Mouse (Mus musculus) cerebellum, adult 9-10 months (tissue): ENCODE data around the gene Ank3.
A peak's percentile ranks its signal among the peaks of the same experiment; 100 is the strongest.
"Not testable (repeated sequence)": the region's sequence is repeated elsewhere in the genome, so short reads cannot be mapped to it uniquely, and the experiment has no call there.

ENCODE experiments used
- DNase-seq: peaks from one replicate; pipeline ENCODE4 v3.0.0; 2022

The Ank3 gene

GRCm38 (mm10) chr10:69862829-69863228 is 464.3 kb downstream of the Ank3 start:
- DNase-seq, result no peak

DNA sequence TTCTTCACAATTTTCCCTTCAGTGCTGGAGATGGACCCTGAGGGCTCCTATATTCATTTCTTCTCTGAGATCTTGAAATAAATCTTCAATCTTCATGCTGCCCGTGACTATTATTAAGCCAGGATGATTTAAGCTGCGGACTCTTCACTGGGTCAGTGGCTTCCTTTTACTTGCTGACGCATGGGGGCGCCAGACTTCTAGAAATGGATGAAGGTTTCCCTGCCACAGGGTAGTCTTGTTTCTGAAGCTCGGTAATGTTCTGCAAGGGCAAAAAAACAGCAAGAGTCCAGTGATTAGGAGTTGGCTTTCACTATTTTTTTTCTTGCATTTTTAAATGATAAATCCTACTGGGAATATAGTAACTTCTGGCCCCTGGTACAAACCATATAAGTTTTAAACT is 471.8 kb downstream of the Ank3 start:
- peak; percentile 83 for DNase-seq

GRCm38 (mm10) chr10:69870947-69871346 is 472.4 kb downstream of the Ank3 start:
- DNase-seq, result peak; percentile 67

GRCm38 (mm10) chr10:69872182-69872741 is 473.7 kb downstream of the Ank3 start:
- no peak for DNase-seq

DNA sequence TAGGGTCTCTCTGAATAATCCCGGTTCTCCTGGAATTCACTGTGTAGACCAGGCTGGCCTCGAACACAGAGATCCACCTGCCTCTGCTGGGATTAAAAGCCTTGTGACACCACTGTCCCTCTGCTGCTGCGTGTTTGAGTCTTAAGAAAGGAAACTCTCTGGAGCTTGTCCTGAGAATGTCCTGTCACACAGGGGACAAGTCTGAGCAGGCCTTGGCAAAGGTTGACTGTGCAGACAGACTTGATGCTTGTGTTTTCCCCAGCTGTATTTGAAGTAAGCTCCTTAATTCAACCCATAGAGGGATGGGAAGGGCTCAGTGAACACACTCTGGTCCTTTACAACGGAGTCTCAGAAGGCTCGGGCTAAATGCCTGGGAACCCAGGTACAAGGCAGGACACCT is 474.3 kb downstream of the Ank3 start:
- no peak for DNase-seq

GRCm38 (mm10) chr10:69874806-69875205 is 476.2 kb downstream of the Ank3 start:
- DNase-seq, result no peak

DNA sequence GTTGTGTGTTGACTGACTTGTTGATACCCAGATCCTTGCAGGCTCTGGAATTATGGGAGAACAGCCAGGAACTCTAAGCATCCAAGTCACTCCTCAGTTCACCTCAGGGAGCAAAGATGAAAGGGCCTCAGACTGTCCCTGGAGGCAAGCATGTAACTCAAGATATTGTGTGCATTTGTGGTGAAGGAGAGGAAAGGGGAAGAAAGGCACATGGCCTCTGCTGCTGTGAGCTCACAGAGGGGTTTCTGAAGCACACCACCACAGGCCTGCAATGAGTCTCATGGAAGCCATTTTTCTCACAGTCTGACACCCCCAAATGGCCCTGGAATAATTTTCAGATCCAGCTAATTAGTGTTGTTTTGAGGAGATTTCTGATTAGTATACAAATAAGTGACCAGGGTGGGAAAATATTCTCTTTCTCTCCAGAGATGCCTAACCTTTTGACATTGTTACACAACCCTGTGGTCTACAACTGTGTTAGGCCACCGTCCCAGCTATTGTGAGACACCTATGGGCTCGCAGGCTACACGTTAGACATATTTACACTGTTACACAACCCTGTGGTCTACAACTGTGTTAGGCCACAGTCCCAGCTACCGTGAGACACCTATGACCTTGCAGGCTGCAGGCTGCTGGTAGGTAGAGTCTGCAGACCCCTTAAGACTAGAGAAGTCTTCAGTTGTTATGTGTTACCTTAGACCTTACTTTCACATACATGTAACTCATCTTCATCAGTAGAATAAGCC is 485.5 kb downstream of the Ank3 start:
- no peak for DNase-seq

DNA sequence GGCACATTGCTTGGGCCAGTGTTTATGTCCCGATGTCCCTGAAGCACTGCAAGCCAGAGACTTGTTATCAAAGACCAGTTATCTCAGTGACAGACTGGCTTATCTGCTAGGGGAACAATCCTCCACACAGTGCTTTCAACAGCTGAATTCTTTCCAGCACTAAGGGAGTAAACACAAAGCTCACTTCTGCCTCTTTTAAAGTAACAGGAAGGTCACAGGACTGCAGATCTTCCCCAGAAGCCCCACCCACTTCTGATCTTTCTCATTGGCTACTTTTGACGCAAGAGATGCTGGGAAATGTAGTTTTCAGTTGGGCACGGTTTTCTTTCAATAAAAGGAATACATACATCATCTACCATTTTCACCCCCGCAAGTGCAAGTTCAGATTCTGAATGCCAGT is 489.8 kb downstream of the Ank3 start:
- peak; percentile 35 for DNase-seq

GRCm38 (mm10) chr10:69889779-69890178 is 491.2 kb downstream of the Ank3 start:
- peak; percentile 59 for DNase-seq

GRCm38 (mm10) chr10:69890389-69890985 is 491.9 kb downstream of the Ank3 start:
- no peak for DNase-seq

DNA sequence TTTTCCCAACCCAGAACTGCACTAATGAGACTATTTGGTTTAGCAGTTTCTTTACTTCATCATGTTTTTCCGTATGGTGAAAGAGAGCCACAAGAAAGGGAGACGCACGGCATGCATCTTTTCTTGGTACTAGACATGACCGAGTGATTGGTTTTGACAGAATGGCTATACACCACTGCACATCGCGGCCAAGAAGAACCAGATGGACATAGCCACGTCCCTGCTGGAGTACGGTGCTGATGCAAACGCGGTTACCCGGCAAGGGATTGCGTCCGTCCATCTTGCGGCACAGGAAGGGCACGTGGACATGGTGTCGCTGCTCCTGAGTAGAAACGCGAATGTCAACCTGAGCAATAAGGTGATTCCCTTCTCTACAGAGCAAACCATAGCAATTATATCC is 493.6 kb downstream of the Ank3 start:
- DNase-seq, result no peak

GRCm38 (mm10) chr10:69895606-69896005 is 497.0 kb downstream of the Ank3 start:
- DNase-seq, result no peak

DNA sequence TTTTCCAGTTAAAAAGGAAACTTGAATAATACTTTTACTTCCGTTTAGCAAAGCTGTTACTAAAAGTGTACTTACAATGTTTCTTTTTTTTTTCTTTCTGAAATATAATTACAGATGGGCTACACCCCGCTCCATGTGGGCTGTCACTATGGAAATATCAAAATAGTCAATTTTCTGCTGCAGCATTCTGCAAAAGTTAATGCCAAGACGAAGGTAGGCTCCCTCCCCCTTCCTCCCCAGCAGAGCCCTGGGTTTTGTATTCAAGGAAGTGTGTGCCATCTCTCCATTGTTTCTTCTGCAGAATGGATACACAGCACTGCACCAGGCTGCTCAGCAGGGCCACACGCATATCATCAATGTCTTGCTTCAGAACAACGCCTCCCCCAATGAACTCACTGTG is 499.4 kb downstream of the Ank3 start:
- no peak for DNase-seq

GRCm38 (mm10) chr10:69898821-69899220 is 500.2 kb downstream of the Ank3 start:
- no peak for DNase-seq

GRCm38 (mm10) chr10:69899788-69900187 is 501.2 kb downstream of the Ank3 start:
- DNase-seq, result no peak

DNA sequence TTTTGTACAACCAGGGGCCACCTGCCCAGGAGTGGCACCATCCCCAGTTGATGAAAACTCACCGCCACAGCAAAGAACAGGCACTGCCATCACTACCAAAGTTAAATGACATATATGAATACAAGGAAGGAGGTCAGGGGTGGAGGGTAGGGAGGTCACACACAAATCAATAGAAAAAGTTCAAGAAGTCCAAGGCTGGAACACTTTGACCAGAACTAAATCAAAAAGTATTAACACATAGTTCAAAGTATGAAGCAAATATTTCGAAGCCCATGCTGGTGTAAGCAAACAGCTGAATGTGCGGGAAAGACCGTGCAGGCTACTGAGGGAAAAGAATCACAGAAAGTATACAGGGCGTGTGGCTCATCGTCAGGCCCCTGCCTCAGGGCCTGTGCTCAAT is 503.5 kb downstream of the Ank3 start:
- no peak for DNase-seq

DNA sequence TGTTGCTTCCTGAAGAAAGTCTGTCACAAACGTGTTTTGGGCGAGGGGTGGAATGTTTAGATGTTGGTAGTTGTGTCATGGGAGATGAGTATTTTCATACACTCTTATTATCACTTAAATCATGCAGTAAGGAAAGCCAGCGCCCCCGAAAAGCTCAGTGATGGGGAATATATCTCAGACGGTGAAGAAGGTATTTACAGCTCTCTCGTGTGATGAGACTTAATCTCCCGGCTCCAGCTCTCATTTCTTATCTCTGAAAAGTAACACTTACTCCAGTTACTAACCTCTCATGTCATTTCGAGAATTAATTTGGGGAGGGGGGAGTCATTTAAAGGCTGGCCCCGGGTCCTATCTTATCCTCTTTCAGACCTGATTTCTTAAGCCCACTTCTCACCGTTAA is 505.7 kb downstream of the Ank3 start:
- no peak for DNase-seq

- DNase-seq, result no peak
Measured at GRCm38 (mm10) chr10:69907795-69908764, 509.5 kb downstream of the Ank3 start.

DNA sequence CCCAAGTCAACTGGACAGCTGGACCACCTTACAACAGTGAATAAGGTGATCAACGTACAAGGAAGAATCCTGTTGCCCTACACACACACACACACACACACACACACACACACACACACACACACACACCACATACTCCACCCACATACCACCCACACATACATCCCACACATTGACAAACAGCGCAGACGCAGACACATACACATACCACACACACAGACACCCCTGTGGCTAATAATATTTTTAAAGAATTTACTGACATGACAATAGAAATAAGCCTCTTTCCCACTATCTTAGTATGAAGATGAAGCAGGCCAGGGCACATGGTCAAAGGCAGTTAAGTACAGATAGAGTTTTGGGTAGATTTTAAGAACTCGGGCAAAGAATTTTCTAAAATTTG is 511.3 kb downstream of the Ank3 start:
- no peak for DNase-seq

DNA sequence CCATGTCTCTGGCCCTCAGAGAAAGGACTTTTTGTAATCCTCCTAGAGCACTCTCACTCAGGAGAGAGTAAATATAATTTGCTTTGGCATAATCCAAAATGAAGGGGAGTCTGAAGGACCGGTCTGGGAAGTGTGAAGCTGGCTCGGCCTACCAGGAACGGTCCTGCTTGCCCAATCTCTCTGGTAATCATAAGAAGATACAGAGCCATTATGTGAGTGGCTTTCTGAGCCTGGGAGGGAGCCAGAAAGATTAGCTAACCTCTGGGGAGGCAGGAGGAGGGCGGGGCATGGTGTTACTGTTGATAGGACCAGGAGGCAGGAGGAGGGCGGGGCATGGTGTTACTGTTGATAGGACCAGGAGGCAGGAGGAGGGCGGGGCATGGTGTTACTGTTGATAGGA is 511.7 kb downstream of the Ank3 start:
- not testable (repeated sequence) for DNase-seq

DNA sequence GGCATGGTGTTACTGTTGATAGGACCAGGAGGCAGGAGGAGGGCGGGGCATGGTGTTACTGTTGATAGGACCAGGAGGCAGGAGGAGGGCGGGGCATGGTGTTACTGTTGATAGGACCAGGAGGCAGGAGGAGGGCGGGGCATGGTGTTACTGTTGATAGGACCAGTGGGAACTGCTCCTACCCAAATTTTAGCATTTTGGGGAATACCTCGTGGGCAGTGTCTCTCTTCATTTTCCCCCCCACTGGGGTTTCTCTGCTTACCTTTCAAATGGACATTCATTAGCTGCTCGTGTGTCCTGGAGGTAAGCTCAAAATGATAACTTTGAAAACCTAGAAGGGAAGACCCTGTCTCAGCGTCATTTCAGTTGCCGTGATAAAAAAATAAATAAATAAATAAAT is 512.2 kb downstream of the Ank3 start:
- DNase-seq, result not testable (repeated sequence)

DNA sequence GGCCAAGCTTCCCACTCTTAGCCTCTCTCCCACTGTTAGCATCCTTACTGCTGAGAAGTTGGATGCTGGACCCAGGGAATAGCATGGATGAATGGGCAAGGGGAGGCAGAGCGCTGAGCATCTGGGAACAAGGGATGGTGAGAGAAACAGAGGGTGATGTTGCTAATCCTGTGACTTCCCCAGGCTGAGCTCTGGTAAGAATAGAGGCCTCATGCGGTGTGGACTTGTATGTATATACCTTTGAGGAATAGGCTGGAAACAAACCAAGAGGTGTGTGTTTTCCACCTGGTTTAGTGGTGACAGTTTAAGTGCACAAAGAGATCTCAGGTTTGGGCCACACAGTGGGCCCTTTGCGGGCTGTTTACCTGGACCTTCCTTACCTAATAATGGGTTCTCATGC is 517.0 kb downstream of the Ank3 start:
- no peak for DNase-seq

GRCm38 (mm10) chr10:69916205-69916604 is 517.6 kb downstream of the Ank3 start:
- DNase-seq, result no peak
